Mouse (Mus musculus) forebrain, postnatal 0 days (tissue): ENCODE data around the gene Syn3. TPM values are rescaled to one million over a fixed set of nuclear protein-coding genes. Genes with fewer than 3 reads are reported as not detected.

Experiments used
- ATAC-seq: fragments of 200-750 bp; cut with Nextera tagmentation; 2 replicates; pipeline ENCODE4 v1.8.0; 2017; ENCODE audit warnings: mild to moderate bottlenecking, moderate library complexity
- DNase-seq: peaks from one replicate; pipeline ENCODE4 v3.0.0-alpha.2; 2015
- H3K27ac ChIP-seq: fragments of 300-500 bp; sonication (generic); 2 replicates; pipeline ENCODE4 v1.5.1; 2014; ENCODE audit warnings: low read depth, mild to moderate bottlenecking, antibody characterized with exemption, low read length, moderate library complexity, mixed read lengths
- H3K27me3 ChIP-seq: fragments of 300-500 bp; sonication (generic); 2 replicates; pipeline ENCODE4 v1.6.1; 2014; ENCODE audit warnings: mild to moderate bottlenecking, low read length, mixed read lengths; ENCODE audit not compliant: insufficient read depth
- H3K36me3 ChIP-seq: fragments of 300-500 bp; sonication (generic); 2 replicates; pipeline ENCODE4 v1.6.1; 2014; ENCODE audit warnings: mild to moderate bottlenecking, moderate library complexity; ENCODE audit not compliant: insufficient read depth
- H3K4me1 ChIP-seq: fragments of 300-500 bp; sonication (generic); 2 replicates; pipeline ENCODE4 v1.6.1; 2014; ENCODE audit warnings: antibody characterized with exemption; ENCODE audit not compliant: insufficient read depth
- H3K4me2 ChIP-seq: fragments of 300-500 bp; sonication (generic); 2 replicates; pipeline ENCODE4 v1.6.1; 2014; ENCODE audit warnings: low read depth, mild to moderate bottlenecking, moderate library complexity
- H3K4me3 ChIP-seq: fragments of 300-500 bp; sonication (generic); 2 replicates; pipeline ENCODE4 v1.5.1; 2014; ENCODE audit warnings: low read depth, low read length, mixed read lengths
- H3K9ac ChIP-seq: fragments of 300-500 bp; sonication (generic); 2 replicates; pipeline ENCODE4 v1.6.1; 2014; ENCODE audit warnings: mild to moderate bottlenecking
- H3K9me3 ChIP-seq: fragments of 300-500 bp; sonication (generic); 2 replicates; pipeline ENCODE4 v1.6.1; 2016; ENCODE audit warnings: low read length
- CTCF ChIP-seq: sonication (generic); IDR thresholded peaks from 2 replicates; pipeline ENCODE4 v1.5.1; 2016; ENCODE audit warnings: antibody characterized with exemption, control low read depth, low read depth
- WGBS: fragments of 180-500 bp; shearing (Covaris S2); extraction: QIAGEN DNeasy Blood & Tissue Kit; methylation state at CpG from one replicate; pipeline ENCODE4 v1.1.7; 2014; 5-methylcytosine and 5-hydroxymethylcytosine counted together
- polyA plus RNA-seq: library from polyadenylated mRNA; unstranded; fragments of >200 nt; fragmentation: Nextera tagmentation; extraction: Ambion mirVana; gene quantifications from 2 replicates; pipeline ENCODE4 v1.2.1, GENCODE M21; 2015
- total RNA-seq: library from RNA; depleted of rRNA; stranded (reverse); fragments of >200 nt; gene quantifications from 2 replicates; pipeline ENCODE4 v1.2.3, GENCODE M21; 2014

The Syn3 gene
- total and polyA plus RNA-seq, 2 experiments from 2014 or later: 16.4 to 47.6 TPM

DNA sequence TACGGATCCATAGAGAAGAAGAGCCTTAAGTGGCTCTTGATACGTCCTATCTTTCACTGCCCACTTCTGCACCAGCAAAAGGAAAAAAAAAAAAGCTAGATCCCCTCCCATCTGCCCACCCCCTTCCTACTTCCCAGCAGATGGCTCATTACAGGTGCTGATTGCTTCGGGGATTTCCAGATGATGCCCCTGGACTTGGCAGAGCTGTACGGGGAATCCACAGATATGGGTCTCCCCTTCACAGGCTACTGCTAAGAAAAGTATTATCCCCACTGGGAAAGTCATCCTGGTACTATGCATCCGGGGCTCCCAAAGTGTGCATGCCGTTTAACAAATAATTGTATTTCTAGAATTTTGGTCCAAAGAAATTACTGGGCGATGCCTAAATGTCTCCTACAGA, 181.1 kb downstream of the Syn3 start:
- Histone ChIP-seq H3K27me3 (no peaks in the 10 kb centered on the region), H3K4me1 (peaks cover 3% of the 10 kb centered on the region; the same call in 1 of the 2 replicates), H3K4me2 (no peak overlapping the region), H3K9me3 (no peaks in the 10 kb centered on the region), H3K27ac (no peak overlapping the region), H3K4me3 (no peak overlapping the region), H3K9ac (no peak overlapping the region), H3K36me3 (no peaks in the 10 kb centered on the region)
- DNase-seq (no peak), ATAC-seq (no peak)
- WGBS: 69% methylated on average over 7 of the region's 7 CpGs
- TF ChIP-seq CTCF: no peak

DNA sequence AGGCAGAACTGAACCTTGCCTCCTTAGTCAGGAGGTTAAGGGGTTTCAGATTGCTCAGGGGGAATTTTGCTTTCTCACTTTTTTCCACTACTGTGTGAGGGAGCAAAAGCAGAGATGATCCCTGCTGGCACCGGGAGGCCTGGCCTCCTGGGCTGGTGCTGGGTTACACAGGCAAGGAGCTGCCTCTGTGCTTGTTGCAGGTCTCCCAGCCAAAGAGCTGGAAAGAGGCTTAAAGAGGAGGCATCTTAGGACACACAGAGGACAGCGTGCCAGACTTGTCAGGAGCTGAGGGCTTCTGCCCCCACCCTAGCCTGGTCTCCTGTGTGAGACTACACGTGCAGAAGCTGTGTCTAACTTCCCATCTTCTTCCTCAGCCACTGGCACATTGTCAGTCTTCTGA, 183.2 kb downstream of the Syn3 start:
- Histone ChIP-seq H3K4me3 (no peak overlapping the region), H3K9ac (no peak overlapping the region), H3K36me3 (no peaks in the 10 kb centered on the region), H3K27ac (no peak overlapping the region), H3K27me3 (no peaks in the 10 kb centered on the region), H3K9me3 (no peaks in the 10 kb centered on the region), H3K4me1 (0 out of 2 replicates have a peak, but pooled peaks cover 3% of the 10 kb centered on the region), H3K4me2 (no peak overlapping the region)
- WGBS: 46% methylated on average over 3 of the region's 3 CpGs
- DNase-seq (no peak), ATAC-seq (peak; percentile 27; the same call in 1 of the 2 replicates)
- no peak for TF ChIP-seq CTCF

DNA sequence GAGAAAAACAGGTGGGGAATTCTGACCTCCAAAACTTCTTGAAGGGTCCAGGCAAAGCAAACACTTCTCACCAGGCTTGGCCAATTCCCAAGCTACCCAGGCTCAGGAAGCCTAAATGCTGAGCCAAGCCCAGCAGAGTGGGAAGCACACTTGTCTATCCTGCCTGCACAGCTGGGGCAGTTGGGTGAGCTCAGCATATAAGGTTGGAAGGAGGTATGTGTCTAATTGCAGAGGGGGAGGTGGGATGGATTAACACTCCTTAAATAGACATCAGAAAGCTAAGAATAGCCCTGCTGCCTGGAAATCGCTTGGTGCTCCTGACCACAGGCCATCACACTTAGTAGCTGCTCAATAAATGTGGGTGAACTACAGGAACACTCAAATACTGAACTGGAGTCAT, 185.2 kb downstream of the Syn3 start:
- WGBS: 87% methylated on average over 1 of the region's 1 CpGs
- H3K9ac ChIP-seq: no peak overlapping the region
- no peak overlapping the region for H3K4me3 ChIP-seq
- no peaks in the 10 kb centered on the region for H3K4me1 ChIP-seq
- H3K27me3 ChIP-seq: no peaks in the 10 kb centered on the region
- no peak overlapping the region for H3K4me2 ChIP-seq
- TF ChIP-seq CTCF: no peak
- ATAC-seq (no peak), DNase-seq (no peak)
- no peaks in the 10 kb centered on the region for H3K36me3 ChIP-seq
- H3K27ac ChIP-seq: no peak overlapping the region
- H3K9me3 ChIP-seq: no peaks in the 10 kb centered on the region

DNA sequence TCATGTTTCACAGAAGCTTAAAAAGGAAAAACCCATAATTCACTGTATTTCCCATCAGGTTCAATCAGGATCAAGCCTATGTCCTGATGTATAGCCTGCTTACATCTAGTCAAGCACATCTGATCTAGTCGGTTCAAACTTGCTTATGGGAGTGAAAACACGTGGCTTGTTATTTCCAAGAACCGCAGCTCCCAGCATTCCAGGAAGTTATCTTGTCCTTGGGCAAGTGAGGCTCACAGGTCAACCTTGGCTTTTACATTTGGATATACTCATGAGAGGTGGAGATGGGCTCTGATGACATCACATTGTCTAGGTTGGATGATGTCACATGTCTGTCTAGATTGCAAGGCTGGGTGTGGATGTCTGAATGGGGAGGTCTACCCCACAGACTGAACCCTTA, 185.7 kb downstream of the Syn3 start:
- WGBS: 90% methylated on average over 3 of the region's 3 CpGs
- no peak for ATAC-seq

DNA sequence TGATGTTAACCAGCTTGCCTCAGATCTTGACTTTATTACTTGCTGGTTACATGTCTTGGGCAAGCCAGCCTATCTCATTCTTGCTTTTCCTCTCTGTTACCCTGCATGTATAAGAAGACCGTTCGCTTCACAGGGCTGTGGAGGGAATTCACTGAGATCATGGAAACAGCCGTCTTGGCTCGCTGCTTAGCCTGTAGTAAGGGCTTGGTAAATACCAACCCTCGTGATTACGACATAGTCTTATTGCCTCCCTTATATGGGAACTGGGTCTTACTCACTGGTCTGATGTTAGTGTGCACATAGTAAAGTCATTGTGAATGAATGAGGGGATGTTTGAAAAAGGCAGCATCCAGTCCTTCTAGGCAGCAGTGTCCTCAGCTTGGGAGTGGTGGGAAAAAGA, 188.2 kb downstream of the Syn3 start:
- no peak for TF ChIP-seq CTCF
- no peaks in the 10 kb centered on the region for H3K4me1 ChIP-seq
- no peak overlapping the region for H3K4me3 ChIP-seq
- WGBS: 77% methylated on average over 6 of the region's 6 CpGs
- H3K4me2 ChIP-seq: no peak overlapping the region
- H3K9ac ChIP-seq: no peak overlapping the region
- H3K36me3 ChIP-seq: 0 out of 2 replicates have a peak, but pooled peaks cover 4% of the 10 kb centered on the region
- H3K27ac ChIP-seq: no peak overlapping the region
- ATAC-seq (no peak), DNase-seq (no peak)
- H3K27me3 ChIP-seq: no peaks in the 10 kb centered on the region
- no peaks in the 10 kb centered on the region for H3K9me3 ChIP-seq

More for the DNA sequence above, 185.7 kb downstream of the Syn3 start:
- Histone ChIP-seq H3K27ac (no peak overlapping the region), H3K4me1 (no peaks in the 10 kb centered on the region), H3K4me2 (no peak overlapping the region), H3K27me3 (no peaks in the 10 kb centered on the region), H3K9me3 (no peaks in the 10 kb centered on the region), H3K9ac (no peak overlapping the region), H3K36me3 (no peaks in the 10 kb centered on the region), H3K4me3 (no peak overlapping the region)
- TF ChIP-seq CTCF: no peak
- DNase-seq: no peak

DNA sequence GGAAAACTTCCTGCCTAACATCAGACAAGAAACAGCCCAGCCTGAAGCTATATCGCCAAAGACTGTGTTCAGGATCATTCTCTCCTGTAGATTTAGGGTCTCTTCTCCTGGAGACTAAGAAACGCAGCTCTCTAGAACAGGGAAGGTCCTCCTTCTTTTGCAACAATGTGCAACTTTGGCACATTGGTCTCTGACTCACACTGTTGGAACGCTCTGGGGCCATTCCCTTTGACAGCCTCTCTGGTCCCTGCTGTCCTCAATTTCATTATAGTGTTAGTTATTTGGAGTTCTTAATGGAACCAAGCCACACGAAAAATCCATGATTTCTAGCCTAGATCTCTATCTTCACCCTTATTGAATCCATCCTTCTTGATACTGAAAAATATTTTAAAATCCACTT, 191.5 kb downstream of the Syn3 start:
- Histone ChIP-seq H3K4me3 (no peak overlapping the region), H3K4me2 (no peak overlapping the region), H3K9me3 (no peaks in the 10 kb centered on the region), H3K27me3 (no peaks in the 10 kb centered on the region), H3K4me1 (peaks cover 6% of the 10 kb centered on the region; the same call in 1 of the 2 replicates), H3K27ac (no peak overlapping the region), H3K9ac (no peak overlapping the region), H3K36me3 (0 out of 2 replicates have a peak, but pooled peaks cover 4% of the 10 kb centered on the region)
- WGBS: 95% methylated on average over 4 of the region's 4 CpGs
- TF ChIP-seq CTCF: no peak
- DNase-seq (no peak), ATAC-seq (no peak)

DNA sequence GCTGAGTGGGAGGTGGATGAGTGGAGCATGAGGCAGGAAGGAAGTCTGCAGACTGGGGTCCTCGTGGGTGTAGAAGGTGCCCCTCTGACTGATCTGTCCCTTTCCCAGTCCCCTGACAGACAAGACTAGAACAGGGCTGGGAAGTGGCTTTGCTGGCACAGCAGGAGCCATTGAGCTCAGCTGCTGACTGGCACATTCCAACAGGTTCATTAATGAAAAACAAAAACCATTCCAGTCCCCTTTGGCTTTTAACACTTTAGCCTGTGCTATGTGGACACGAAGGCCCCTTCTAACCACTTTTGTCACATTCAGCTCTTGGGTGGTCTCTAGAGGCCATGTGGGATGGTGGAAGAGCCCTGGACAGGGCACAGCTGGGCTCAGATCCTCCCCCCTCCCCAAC, 194.1 kb downstream of the Syn3 start:
- DNase-seq: no peak
- 7% methylated on average over 2 of the region's 2 CpGs for WGBS
- no peak overlapping the region for H3K9ac ChIP-seq
- H3K36me3 ChIP-seq: 0 out of 2 replicates have a peak, but pooled peaks cover 4% of the 10 kb centered on the region
- H3K4me2 ChIP-seq: no peak overlapping the region
- H3K27me3 ChIP-seq: no peaks in the 10 kb centered on the region
- no peak overlapping the region for H3K4me3 ChIP-seq
- ATAC-seq: no peak
- no peak overlapping the region for H3K27ac ChIP-seq
- no peak for TF ChIP-seq CTCF
- H3K9me3 ChIP-seq: no peaks in the 10 kb centered on the region
- H3K4me1 ChIP-seq: peaks cover 16% of the 10 kb centered on the region
